Mouse (Mus musculus): Measurements from ENCODE around the gene H2-Ke6.
"Not testable (repeated sequence)": the region's sequence is repeated elsewhere in the genome, so short reads cannot be mapped to it uniquely, and the experiment has no call there.

H2-Ke6 gene

DNA sequence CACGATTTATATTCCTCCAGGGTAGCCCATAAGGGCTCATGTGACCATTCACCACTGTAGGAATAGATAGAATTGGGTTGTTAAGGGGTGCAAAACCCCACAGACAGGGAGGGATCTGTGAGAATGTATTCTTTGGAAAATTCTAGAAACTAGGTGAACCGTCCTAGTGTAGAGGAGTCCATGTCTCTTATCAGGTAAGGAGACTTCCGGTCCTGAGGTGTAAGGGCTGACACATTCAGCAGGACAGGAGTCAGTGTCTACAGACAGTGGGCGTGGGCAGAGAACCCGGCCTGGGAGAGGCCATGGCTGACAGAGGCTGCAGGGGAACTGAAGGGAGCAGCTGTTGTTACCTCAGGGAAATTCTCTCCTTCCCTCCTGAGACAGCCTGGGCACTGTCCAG, 29.2 kb downstream of the H2-Ke6 start:
- not testable (repeated sequence) for DNase-seq (ENCODE audit: low read depth, low spot score)

DNA sequence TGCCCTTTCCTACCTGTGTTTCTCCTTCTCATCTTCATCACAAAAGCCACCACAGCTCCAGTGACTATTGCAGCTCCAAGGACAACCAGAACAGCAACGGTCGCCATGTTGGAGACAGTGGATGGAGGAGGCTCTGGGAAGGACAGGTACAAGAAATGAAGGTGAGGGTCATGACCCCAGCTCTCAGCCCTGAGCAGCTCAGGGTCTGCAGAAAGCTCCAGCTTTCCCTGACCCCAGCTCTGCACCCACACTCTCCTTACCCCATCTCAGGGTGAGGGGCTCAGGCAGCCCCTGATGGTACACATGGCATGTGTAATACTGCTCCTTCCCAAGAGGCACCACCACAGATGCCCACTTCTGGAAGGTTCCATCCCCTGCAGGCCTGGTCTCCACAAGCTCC, 30.8 kb downstream of the H2-Ke6 start:
- DNase-seq (ENCODE audit: low read depth, low spot score) = not testable (repeated sequence)

DNA sequence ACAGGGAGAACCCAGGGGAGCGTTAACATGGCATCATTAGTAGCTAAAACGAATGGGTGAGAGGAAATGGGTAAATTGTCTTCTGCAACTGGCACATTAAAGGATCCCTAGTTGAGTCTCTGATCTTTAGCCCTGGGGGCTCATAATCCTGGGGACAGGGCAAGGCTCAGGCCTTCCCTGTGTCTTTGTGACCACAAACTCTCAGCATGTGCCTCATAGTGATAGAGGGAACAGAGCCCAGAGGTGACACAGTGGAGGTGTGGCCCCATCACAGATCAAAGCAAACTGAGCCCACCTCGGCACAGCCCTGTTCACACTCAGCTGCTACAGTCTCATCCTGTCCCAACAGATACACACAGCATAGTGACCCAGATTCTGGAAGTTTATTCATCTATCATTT, 32.2 kb downstream of the H2-Ke6 start:
- DNase-seq (ENCODE audit: low read depth, low spot score) = no peak

DNA sequence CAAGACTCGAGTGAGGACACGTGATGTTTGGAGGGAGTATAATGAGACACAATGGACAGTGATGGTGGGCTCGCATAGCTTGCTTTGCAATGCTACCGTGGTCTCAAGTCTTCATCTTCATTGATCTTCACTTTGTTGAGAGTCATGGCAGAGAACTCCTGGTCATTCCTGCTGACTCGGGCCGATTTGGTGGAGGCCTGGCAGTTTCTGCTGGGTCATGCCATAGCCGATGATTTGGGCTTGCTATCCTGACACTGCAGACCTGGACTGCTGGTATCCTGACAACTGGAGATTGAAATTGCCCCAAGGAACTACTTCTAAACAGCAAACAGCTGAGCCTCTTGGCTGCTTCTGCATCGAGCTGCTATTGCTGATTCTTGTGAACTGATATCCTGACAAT, 32.9 kb downstream of the H2-Ke6 start:
- no peak for DNase-seq (ENCODE audit: low read depth, low spot score)

DNA sequence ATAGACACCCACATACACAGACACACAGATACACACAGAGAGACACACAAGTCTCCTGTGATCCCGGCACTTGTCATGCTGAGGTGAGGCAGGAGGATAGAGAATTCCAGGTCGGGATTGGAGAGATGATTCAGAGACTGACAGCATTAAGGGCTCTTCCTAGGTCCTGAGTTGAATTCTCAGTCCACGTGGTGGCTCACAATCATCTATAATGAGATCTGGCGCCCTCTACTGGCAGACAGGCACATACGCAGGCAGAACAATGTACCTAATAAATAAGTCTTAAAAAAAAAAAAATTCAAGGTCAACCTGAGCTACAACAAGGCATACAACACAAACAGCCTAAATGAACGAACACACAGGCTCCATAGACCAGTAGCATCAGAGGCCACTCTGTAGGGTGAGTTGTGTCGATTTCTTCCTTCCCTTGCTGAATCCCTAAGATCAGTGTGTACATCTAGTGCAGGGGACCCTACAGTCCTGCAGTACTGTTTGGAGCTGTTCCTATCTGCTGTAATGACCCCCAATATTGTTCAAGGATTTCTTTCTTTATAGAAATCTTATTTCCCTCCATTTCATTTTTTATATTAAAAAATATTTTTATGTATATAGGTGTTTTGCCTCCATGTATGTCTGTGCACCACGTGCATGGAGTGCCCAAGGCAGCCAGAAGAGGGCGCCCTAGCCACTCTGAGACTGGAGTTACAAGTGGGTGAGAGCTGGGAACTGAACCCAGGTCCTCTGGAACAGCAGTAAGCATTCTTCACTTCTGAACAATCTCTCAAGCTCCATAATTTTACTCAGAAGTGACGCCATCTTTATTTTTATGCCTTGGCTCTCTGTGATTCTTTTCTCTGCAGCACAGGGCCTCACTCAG, 35.8 kb downstream of the H2-Ke6 start:
- DNase-seq (ENCODE audit: low read depth, low spot score) = peak; percentile 48

DNA sequence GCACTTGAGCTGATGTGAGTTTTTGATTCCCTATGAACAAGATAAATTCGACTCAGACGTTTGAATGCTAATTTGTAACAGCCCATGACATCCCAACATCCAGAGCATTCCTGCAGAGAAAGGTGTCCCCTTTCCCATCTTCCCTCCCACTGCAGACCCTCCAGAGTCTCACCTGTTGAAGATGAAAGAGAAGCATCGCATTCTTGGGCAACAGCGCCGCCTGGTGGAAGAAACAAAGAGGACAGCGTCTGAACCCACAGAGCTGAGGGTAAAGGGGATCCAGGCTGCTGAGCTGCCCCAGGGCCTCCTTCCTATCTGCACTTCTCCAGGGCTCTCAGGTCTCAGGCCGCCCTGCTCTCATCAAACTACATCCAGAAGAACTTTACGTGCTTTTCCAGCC, 45.7 kb downstream of the H2-Ke6 start:
- not testable (repeated sequence) for DNase-seq (ENCODE audit: low read depth, low spot score)

DNA sequence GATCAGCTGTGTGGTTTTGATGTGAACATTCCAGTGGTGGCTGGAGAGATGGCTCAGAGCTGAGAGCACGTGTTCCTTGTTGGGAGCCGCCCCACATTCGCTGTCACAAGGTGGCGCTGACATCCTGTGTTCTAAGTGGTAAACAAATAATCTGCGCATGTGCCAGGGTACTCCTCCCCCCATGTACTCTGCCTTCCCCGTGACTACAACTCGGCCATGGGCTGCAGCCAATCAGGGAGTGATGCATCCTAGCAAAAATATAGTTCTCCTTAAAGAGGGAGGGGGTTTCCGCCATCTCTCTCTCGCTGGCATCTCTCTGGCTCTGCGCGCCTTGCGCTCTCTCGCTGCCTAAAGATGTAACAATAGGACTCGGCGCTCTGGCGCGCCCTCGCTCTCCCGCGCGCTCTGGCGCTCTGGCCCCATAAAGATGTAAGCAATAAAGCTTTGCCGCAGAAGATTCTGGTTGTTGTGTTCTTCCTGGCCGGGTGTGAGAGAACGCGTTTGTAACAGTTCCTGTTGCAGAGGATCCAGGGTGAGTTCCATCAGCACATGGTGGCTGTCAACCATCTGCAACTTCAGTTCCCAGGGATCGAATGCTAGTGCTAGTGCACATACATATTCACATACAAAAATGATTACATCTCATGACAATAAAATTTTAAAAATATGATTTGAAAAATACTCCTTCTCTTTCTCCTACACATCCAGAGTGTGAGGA, 46.5 kb downstream of the H2-Ke6 start:
- not testable (repeated sequence) for DNase-seq (ENCODE audit: low read depth, low spot score)

DNA sequence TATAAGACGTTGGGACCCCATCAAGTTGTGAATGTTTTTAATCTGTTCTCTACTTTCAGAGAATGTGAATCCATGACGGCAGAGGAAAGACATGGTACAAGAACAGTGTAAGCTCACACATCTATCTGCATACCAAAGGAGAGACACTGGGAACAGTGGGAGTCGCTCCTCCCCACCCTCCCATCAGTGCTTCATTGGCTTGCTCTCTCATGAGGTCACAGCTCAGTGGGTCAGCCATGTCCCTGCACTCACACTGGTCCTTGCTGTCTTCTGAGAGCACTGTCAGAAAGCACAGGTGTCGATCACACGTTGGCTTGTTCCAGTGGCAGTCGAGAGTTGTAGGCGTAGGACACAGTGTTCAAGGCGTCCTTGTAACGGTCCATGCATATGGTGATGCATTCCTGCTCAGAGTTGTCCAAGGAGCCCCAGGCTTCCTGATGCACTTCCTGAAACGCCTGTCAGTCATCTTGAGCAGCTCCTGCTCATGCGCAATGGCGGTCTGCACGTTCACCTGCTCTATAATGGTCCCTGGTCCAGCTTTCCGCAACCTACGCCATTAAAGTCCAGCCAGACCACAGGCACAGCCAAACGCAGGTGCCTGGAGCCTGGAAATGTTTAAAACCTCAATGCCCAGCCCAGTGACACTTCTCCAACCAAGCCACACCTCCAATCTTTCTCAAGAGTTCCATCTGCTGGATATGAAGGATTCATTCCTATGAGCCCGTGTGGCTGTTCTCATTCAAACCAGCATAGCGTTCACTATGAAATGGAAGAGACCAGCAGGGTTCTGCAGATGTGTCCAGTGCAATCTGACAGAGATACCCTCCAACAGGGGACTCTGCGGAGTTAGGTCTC, 47.5 kb downstream of the H2-Ke6 start:
- DNase-seq (ENCODE audit: low read depth, low spot score) = no peak

DNA sequence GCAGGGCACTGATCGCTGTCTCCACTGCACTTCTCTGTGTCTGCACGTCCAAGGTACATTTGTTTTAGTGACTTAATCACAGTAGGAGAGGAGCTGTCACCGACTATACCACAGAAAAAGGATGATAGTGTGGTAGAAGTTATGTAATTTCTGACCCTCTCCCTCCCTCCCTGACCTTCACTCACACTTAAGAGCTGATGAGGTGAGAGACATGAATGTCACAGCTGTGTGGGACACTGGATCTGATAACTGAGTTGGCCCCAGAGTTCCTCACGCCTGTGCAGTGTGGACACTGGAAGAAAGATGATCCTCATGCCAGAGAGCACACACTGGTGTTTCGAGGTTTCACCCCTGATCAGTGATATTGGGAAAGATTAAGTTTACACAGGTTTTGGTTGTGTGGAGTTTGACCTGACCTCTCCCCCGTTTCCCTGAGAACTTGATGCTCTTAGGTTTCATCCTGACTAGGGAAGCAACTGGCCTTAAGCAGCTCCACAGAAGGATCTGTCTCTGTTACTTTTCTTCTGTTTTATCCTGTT, 48.3 kb downstream of the H2-Ke6 start:
- DNase-seq (ENCODE audit: low read depth, low spot score) = no peak

DNA sequence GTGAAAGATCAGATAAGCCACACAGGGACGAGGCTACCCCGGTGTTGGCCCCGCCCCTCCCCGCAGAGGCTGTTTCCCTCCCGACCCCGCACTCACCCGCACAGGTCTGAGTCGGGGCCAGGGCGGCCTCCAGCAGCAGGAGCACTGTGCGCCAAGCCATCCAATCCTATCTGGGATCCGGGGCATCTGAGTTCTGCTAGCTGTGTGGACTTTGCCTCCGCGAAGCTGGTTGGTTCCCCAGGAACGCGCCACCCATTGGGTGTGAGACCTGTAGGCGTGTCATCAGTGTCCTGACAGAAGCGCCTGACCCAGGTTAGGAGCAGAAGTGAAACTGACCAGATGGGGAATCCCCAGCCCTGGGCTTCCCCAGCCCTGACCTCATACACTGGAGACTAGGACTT, 49.2 kb downstream of the H2-Ke6 start:
- DNase-seq (ENCODE audit: low read depth, low spot score) = no peak

DNA sequence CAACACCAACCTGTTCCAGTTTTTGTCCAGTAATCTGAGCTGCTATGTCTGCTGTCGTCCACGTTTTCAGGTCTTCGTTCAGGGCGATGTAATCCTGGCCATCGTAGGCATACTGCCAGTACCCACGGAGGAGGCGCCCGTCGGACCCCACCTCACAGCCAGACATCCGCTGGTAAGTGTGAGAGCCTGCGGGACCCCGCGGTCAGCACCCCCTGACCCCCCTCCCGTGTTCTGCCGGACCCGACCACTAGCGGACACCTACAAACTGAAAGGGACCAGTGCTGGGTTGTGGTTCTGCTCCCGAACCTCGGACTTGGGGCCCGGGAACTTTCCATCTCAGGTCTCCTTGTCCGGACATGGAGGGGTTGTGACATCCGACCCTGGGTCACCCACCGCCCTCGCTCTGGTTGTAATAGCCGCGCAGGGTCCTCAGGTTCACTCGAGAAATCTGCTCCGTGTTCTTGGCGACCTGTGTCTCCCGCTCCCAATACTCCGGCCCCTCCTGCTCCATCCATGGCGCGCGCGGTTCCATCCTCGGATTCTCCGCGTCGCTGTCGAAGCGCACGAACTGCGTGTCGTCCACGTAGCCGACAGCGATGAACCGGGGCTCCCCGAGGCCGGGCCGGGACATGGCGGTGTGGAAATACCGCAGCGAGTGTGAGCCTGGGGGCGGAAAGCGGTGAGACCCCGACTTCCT, 49.9 kb downstream of the H2-Ke6 start:
- no peak for DNase-seq (ENCODE audit: low read depth, low spot score)

All from c-Kit-negative CD71-positive TER-119-positive erythroid progenitor cells, embryonic 14.5 days (primary cell).